Mouse (Mus musculus) testis, postnatal 14 days (tissue): ENCODE measurements around the gene Aldh1l1.

ENCODE experiments used
- DNase-seq: peaks from one replicate; pipeline ENCODE4 v3.0.0; 2021; ENCODE audit warnings: low spot score

Aldh1l1 gene

DNA sequence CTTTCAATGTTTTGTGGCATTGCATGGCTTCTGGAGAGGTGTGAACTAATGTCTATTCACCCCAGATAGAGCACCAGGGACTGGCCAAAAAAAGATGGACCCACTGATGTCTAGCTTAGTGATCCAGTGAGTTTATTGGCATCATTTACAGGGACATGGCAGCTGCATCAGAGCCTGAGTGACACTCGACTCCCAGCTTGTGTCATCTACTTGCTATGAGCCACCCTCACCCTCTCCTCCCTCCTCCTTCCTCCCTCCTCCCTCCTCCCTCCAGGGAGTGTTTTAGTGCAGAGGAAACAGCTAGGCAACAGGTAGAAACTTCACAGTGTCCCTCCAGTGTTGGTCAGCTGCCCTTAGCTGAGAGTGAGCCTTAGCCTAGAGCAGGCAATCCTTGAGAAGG lies 108.7 kb downstream of the Aldh1l1 start:
- DNase-seq, result no peak

DNA sequence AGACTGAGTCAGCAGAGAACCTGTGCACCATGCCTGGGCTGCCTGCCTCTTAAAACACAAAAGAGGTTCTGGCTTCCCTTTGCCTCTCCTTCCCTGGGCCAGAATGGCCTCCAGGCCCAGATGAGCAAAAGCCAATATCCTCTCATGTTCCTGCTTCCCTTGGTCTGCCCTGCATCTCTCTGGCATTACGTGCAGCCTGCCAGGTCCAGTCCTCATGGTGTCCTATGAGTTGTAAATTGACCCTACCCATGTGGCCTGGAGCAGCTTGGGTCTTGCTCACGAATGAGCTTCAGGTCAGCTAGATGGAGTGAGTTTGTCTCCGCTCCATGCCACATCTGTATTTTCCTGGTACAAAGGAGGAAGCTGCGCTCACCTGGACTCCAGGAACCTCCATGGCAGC lies 110.8 kb downstream of the Aldh1l1 start:
- DNase-seq, result no peak

GRCm38 (mm10) chr6:90597592-90597991 lies 111.4 kb downstream of the Aldh1l1 start:
- DNase-seq, result no peak

DNA sequence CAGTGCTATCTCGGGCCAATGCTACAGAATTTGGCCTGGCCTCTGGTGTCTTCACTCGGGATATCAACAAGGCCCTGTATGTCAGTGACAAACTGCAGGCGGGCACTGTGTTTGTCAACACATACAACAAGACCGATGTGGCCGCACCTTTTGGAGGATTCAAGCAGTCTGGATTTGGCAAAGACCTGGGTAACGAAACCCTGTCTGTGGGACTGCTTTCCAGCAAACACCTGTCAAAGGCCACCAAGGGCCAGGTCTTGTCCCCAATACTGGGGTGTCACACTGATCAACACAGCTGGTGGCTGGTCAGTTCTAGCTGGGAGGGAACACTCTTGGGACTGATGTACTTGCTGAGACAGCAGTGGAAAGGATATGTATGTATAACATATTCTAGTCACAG lies 112.0 kb downstream of the Aldh1l1 start:
- no peak for DNase-seq

- no peak for DNase-seq
Measured at GRCm38 (mm10) chr6:90600351-90600750, 114.1 kb downstream of the Aldh1l1 start.

DNA sequence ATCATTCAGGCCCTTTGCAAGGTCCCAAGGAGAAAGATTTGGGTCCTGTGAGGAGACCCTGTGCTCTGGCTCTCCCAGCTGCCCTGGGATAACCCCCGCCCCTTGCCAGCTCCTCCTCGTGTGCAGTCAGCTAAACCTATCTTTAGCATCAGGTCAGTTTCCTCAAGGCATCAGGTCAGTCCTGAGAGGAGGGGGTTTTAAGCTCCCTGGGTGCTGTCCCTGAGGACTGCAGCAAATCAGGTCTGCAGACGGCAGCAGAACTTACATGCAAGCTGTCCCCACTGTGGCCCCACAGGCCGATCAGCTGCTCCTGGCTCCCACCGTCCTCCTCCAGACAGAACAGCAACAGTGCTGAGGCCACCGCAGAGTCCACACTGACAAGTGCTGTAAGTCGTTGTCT lies 115.5 kb downstream of the Aldh1l1 start:
- no peak for DNase-seq

- no peak for DNase-seq
Measured at GRCm38 (mm10) chr6:90602304-90602703, 116.1 kb downstream of the Aldh1l1 start.

DNA sequence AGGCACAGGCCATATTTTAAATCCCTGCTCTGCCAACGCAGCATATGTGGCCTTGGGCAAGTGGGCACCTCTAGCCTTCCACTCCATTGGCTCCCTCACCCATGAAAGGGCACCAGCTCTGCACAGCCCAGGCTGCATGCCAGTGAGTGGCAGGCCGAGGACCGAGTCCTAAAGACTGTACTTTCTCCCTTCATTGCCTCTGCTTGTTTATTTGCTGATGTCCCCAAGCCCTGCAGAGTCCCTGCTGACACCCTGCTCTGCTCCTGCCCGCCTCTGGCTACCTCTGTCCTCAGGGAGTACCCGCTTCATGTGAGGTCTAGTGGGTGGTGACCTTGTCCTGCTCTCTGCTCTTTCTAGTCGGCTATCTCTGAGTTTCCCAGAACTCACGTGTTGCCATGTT lies 116.9 kb downstream of the Aldh1l1 start:
- no peak for DNase-seq

DNA sequence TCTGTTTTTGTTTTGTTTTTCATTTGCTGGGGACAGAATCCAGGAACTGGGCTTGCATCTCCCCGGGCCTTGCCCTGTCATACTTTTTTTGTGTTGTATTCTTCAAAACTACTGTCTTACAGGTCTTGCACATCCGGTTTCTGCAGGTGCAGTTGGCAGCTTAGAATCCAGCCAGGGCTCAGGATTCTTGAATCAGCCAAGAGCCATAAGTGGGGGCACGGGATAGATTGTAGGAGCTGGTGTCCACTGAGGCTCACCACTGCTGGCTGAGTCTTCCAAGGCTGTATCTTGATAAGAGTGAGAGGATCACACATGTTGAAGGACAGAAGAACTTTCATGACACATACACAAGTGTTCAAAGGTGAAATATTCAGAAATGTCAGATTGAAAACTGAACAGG lies 117.9 kb downstream of the Aldh1l1 start:
- DNase-seq, result no peak

GRCm38 (mm10) chr6:90604533-90605297 lies 118.5 kb downstream of the Aldh1l1 start, which contains the start of gene Slc41a3:
Slc41a3 (plus strand) TSS chr6:90604725.
- DNase-seq, result peak; percentile 85

- DNase-seq, result no peak
Measured at GRCm38 (mm10) chr6:90605298-90605665, 119.1 kb downstream of the Aldh1l1 start.

- no peak for DNase-seq
Measured at GRCm38 (mm10) chr6:90606538-90606937, 120.3 kb downstream of the Aldh1l1 start.

GRCm38 (mm10) chr6:90607196-90607595 lies 121.0 kb downstream of the Aldh1l1 start:
- DNase-seq, result no peak

DNA sequence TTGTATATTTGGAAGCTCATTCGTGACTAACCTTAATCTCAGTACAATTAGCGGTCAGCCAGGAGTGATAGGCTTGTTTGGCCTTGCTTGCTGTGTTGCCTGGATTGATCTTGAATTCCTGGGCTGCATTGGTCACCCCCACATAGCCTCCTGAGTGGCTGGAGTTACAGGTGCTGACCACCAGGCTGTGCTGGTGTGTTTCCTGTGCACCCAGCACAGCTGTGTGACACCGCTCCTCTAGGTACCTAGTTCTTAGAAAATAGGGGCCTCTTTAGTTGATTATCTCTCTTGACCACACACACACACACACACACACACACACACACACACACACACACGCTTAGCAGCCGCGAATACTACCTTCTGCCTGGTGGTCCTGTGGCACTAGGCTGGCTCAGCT lies 122.0 kb downstream of the Aldh1l1 start:
- DNase-seq, result no peak

DNA sequence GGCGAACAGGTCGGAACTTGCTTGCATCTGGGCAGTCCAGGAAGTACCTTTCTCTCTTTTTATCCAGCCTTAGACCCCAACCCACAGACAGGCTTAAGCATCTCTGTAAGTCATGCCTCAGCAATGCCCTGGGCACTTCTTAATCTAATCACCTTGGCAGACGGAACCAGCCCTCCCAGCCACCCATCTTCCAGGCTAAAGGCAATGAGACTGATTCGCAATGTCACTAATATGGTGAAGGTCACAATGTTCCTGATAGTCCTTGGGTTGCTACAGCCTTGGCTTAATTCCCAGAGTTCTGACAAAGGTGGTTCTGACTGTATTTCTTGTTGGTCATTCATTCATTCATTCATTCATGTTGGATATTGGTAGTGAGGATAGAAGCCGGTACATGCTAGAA lies 124.0 kb downstream of the Aldh1l1 start:
- DNase-seq, result peak; percentile 74

- no peak for DNase-seq
Measured at GRCm38 (mm10) chr6:90613277-90613676, 127.0 kb downstream of the Aldh1l1 start.

DNA sequence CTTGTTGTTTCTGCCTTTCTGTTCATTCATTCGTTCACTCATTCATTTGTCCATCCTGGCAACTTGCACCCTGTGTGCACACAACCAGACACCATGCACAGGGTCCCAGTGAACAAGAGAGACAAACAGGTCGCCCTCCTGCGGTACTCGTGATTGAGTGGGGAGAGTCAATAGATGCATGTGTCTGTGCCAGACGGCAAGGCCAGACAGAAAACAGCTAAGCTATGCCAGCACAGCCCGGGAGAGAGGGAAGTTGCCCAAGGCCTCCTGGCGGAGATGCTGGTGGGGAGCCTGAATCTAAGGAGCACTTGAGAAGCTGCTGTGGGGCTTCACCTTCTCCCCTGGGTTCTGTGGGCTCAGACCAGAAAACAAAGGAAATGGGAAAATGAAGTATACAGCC lies 129.1 kb downstream of the Aldh1l1 start:
- DNase-seq, result no peak

GRCm38 (mm10) chr6:90615991-90616390 lies 129.8 kb downstream of the Aldh1l1 start:
- no peak for DNase-seq

DNA sequence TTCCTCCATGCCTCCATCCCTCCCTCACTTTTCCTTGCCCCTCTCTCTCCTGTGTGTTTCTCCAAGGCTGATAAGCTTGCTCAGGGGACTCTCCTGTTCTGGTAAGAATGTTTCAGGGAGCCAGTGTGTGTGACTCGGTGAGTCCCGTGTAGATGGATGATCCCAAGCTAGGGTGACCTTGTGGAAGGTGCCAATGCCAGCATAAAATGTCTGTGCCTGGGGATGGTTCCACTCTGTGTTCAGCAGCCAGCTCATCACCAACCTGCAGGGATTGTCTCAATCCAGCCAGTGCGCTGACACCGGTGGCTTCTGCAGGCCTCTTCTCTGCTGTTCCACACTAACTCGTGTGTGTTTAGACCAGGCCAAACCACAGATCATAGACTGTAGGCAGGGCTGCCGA lies 130.3 kb downstream of the Aldh1l1 start:
- no peak for DNase-seq

DNA sequence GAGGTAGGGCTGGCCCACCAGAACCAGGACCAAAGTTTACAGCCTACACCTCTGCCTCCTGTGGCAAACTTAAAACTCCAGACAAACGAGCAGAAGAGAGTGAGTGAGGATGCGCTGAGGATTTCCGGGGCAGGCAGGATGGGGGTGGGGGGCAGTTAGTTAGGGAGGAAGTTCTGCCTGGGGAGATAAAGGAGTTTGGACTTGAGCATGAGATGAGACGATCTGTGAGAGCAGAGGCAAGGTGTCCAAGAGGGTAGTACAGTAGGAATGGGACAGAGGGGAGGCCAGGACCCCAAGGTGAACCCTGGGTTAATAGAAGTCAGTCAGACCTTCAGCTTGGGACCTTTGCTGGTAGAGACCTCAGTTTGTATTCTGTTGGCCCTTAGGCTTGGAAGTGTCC lies 132.0 kb downstream of the Aldh1l1 start:
- DNase-seq, result no peak

DNA sequence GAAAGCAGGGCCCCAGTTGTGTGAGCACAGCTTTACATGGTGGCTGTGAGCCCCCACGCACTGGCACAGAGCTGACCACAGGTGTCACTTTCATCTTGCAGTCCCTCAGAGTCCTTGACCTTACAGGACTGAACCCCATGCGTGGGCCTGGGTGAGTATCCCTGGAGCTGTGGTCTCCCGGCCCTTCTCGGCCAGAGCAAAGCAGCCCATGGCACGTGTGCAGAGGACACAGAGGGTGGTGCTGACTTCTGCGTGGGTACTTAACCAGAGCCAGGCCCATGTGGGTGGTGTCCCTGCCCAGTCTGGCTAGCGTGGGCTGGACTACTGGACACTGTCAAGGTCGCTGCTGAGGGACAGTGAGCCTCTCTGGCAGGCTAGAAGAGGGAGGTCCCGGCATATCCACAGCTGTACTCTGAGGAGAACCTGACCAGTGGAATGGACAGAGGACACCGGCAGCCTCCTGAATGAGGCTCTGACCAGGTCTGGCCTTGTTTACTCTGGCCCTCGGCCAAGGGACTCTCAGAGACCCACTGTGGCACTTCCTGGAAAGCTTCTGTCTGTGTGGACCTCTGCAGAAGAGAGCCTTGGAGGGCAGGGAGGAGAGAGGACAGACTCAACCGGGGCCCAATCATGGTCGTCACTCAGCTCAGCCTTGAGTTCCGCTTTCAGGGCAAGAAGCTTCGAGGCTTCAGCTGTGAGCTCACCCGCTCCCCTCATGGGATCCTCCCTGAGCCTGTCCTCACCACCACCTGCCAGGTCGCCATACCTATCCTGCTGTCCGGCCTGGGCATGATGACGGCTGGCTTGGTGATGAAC lies 132.8 kb downstream of the Aldh1l1 start:
- DNase-seq, result peak; percentile 83

GRCm38 (mm10) chr6:90619936-90620335 lies 133.7 kb downstream of the Aldh1l1 start:
- DNase-seq, result no peak

DNA sequence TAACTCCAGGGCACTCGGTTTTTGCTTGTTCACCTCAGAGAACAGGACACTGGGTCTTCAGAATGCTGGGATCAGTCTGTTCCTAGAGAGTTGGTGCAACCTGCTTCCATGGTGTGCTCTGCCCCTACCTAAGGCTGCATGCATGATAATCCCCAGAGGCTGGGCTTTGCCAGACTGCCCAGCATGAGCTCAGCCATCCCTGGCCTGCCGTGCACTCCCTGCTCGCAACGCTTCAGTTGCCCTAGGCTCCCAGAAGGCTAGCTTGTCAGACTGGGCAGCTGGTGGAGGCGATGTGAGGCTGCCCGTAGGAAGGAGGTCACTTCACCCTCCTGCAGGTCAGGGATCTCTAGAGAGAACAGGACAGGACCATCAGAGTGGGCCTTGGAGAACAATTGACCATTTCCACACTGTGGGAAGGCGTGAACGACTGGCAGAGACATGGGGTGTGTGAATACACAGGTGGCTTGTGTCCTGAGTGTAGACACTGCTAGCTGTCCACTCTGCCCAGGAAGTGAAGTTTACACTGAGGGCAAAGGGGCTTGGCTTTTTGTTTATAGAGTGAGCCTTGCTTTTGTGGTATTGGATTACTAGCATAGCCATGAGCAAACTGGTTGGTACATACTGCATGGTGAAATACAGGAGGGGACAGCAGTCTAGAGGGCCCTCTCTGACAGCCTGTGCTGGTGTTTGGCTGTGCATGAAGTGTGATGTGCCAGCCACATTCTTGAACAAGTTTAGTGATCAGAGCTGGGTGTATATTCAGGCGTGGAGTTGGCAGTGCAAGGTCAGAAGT lies 134.8 kb downstream of the Aldh1l1 start:
- no peak for DNase-seq
